Mouse (Mus musculus): ENCODE data around the gene Zfp605.
A peak's percentile ranks its signal among the peaks of the same experiment; 100 is the strongest.
"Not testable (repeated sequence)": the region's sequence is repeated elsewhere in the genome, so short reads cannot be mapped to it uniquely, and the experiment has no call there.

The Zfp605 gene

GRCm38 (mm10) chr5:110107581-110108304 is 2.1 kb upstream of the Zfp605 start, which contains the start of gene Gtpbp6:
Gtpbp6 (minus strand) TSS chr5:110108197.
- DNase-seq (ENCODE audit: low spot score), result peak; percentile 96

- DNase-seq (ENCODE audit: low spot score), result no peak
Measured at GRCm38 (mm10) chr5:110108305-110108628, 1.6 kb upstream of the Zfp605 start.

- not testable (repeated sequence) for DNase-seq (ENCODE audit: low spot score)
Measured at GRCm38 (mm10) chr5:110122380-110122779, 12.5 kb downstream of the Zfp605 start.

- peak; percentile 97 for DNase-seq (ENCODE audit: low spot score)
Measured at GRCm38 (mm10) chr5:110135293-110136086, 25.6 kb downstream of the Zfp605 start, which contains the start of gene Chfr. Chfr (plus strand) TSS chr5:110135842.

- DNase-seq (ENCODE audit: low spot score), result no peak
Measured at GRCm38 (mm10) chr5:110136087-110136464, 26.2 kb downstream of the Zfp605 start.

GRCm38 (mm10) chr5:110137816-110138215 is 27.9 kb downstream of the Zfp605 start:
- DNase-seq (ENCODE audit: low spot score), result no peak

- no peak for DNase-seq (ENCODE audit: low spot score)
Measured at GRCm38 (mm10) chr5:110139325-110139724, 29.4 kb downstream of the Zfp605 start.

- no peak for DNase-seq (ENCODE audit: low spot score)
Measured at GRCm38 (mm10) chr5:110140424-110140823, 30.5 kb downstream of the Zfp605 start.

GRCm38 (mm10) chr5:110142309-110142708 is 32.4 kb downstream of the Zfp605 start:
- DNase-seq (ENCODE audit: low spot score), result no peak

GRCm38 (mm10) chr5:110143007-110143406 is 33.1 kb downstream of the Zfp605 start:
- DNase-seq (ENCODE audit: low spot score), result no peak

GRCm38 (mm10) chr5:110169374-110169773 is 59.5 kb downstream of the Zfp605 start:
- no peak for DNase-seq (ENCODE audit: low spot score)

GRCm38 (mm10) chr5:110176362-110177020 is 66.6 kb downstream of the Zfp605 start, which contains the start of gene Golga3:
Golga3 (plus strand) TSS chr5:110176701.
- peak; percentile 88 for DNase-seq (ENCODE audit: low spot score)

GRCm38 (mm10) chr5:110177021-110177420 is 67.1 kb downstream of the Zfp605 start:
- no peak for DNase-seq (ENCODE audit: low spot score)

- no peak for DNase-seq (ENCODE audit: low spot score)
Measured at GRCm38 (mm10) chr5:110178628-110179027, 68.7 kb downstream of the Zfp605 start.
